Mouse (Mus musculus) G1E (cell line): ENCODE measurements at regions not wholly inside any gene's neighbourhood (a gene's known extent, or its start where the extent isn't known, plus 50 kb on each side); places are given as distances from the start of the nearest gene placed in this dataset.

ENCODE experiments used
- CTCF ChIP-seq: IDR thresholded peaks from 2 replicates; pipeline ENCODE4 v1.5.1; 2012; ENCODE audit warnings: low read depth, low read length, inconsistent platforms, mixed read lengths
- GATA1 ChIP-seq: IDR thresholded peaks from 2 replicates; pipeline ENCODE4 v1.6.1; 2012; ENCODE audit warnings: borderline replicate concordance, low read length, inconsistent platforms, mixed read lengths
- POLR2AphosphoS5 ChIP-seq: IDR thresholded peaks from 2 replicates; pipeline ENCODE4 v1.6.1; 2012; ENCODE audit warnings: low read depth, low read length, inconsistent platforms; ENCODE audit not compliant: insufficient replicate concordance
- TAL1 ChIP-seq: conservative IDR thresholded peaks from 2 replicates; pipeline ENCODE4 v1.6.1; 2012; ENCODE audit warnings: low read depth, low read length, inconsistent platforms, mixed read lengths

- no peak for TF ChIP-seq GATA1
- no peak for TF ChIP-seq CTCF
- no peak for TF ChIP-seq TAL1
- TF ChIP-seq POLR2AphosphoS5: no peak
Observed at GRCm38 (mm10) chr5:16973206-16973896, 181.7 kb downstream of the Gm28710 start.
